Mouse (Mus musculus): Measurements from ENCODE around the gene Ptp4a2. TPM values are rescaled to one million over a fixed set of nuclear protein-coding genes. Genes with fewer than 3 reads are reported as not detected.

Gene Ptp4a2
- polyA plus RNA-seq, 1 experiment: 598 TPM

- no peak overlapping the region for H3K4me3 ChIP-seq (ENCODE audit: insufficient read depth, low read length)
- TF ChIP-seq CTCF (IDR thresholded peaks at IDR 0.05; ENCODE audit: borderline replicate concordance, insufficient read depth, low read length): no peak
- no peak for TF ChIP-seq POLR2A (IDR thresholded peaks at IDR 0.05; ENCODE audit: low read depth, low read length)
- peaks cover 2% of the 10 kb centered on the region; the same call in 1 of the 2 replicates for H3K4me1 ChIP-seq (ENCODE audit: control insufficient read depth, insufficient read depth, low read length)
- no peak overlapping the region for H3K27ac ChIP-seq (ENCODE audit: insufficient read depth, low read length)
These were observed 23.6 kb downstream of the Ptp4a2 start for GRCm38 (mm10) chr4:129834581-129834980.

- no peak overlapping the region for H3K4me3 ChIP-seq (ENCODE audit: insufficient read depth, low read length)
These were observed 24.3 kb downstream of the Ptp4a2 start for GRCm38 (mm10) chr4:129835296-129835695.

GRCm38 (mm10) chr4:129839866-129840555, 29.0 kb downstream of the Ptp4a2 start:
- H3K4me1 ChIP-seq (ENCODE audit: control insufficient read depth, insufficient read depth, low read length): peaks cover 2% of the 10 kb centered on the region; the same call in 1 of the 2 replicates
- no peak overlapping the region for H3K27ac ChIP-seq (ENCODE audit: insufficient read depth, low read length)
- H3K4me3 ChIP-seq (ENCODE audit: insufficient read depth, low read length): no peak overlapping the region
- TF ChIP-seq POLR2A (IDR thresholded peaks at IDR 0.05; ENCODE audit: low read depth, low read length) (no peak), CTCF (IDR thresholded peaks at IDR 0.05; ENCODE audit: borderline replicate concordance, insufficient read depth, low read length) (no peak)

More at GRCm38 (mm10) chr4:129835296-129835695, 24.3 kb downstream of the Ptp4a2 start:
- H3K4me1 ChIP-seq (ENCODE audit: control insufficient read depth, insufficient read depth, low read length): peaks cover 2% of the 10 kb centered on the region; the same call in 1 of the 2 replicates
- H3K27ac ChIP-seq (ENCODE audit: insufficient read depth, low read length): no peak overlapping the region
- no peak for TF ChIP-seq POLR2A (IDR thresholded peaks at IDR 0.05; ENCODE audit: low read depth, low read length)
- no peak for TF ChIP-seq CTCF (IDR thresholded peaks at IDR 0.05; ENCODE audit: borderline replicate concordance, insufficient read depth, low read length)

GRCm38 (mm10) chr4:129846823-129847222, 35.8 kb downstream of the Ptp4a2 start:
- H3K4me3 ChIP-seq (ENCODE audit: insufficient read depth, low read length): no peak overlapping the region

GRCm38 (mm10) chr4:129850491-129850890, 39.5 kb downstream of the Ptp4a2 start:
- 0 out of 2 replicates have a peak, but pooled peaks cover 5% of the 10 kb centered on the region for H3K4me1 ChIP-seq (ENCODE audit: control insufficient read depth, insufficient read depth, low read length)
- no peak overlapping the region for H3K27ac ChIP-seq (ENCODE audit: insufficient read depth, low read length)
- TF ChIP-seq CTCF (IDR thresholded peaks at IDR 0.05; ENCODE audit: borderline replicate concordance, insufficient read depth, low read length) (no peak), POLR2A (IDR thresholded peaks at IDR 0.05; ENCODE audit: low read depth, low read length) (no peak)
- H3K4me3 ChIP-seq (ENCODE audit: insufficient read depth, low read length): no peak overlapping the region

More at GRCm38 (mm10) chr4:129846823-129847222, 35.8 kb downstream of the Ptp4a2 start:
- Histone ChIP-seq H3K4me1 (ENCODE audit: control insufficient read depth, insufficient read depth, low read length) (no peaks in the 10 kb centered on the region), H3K27ac (ENCODE audit: insufficient read depth, low read length) (no peak overlapping the region)
- TF ChIP-seq CTCF (IDR thresholded peaks at IDR 0.05; ENCODE audit: borderline replicate concordance, insufficient read depth, low read length) (no peak), POLR2A (IDR thresholded peaks at IDR 0.05; ENCODE audit: low read depth, low read length) (no peak)

- TF ChIP-seq CTCF (IDR thresholded peaks at IDR 0.05; ENCODE audit: borderline replicate concordance, insufficient read depth, low read length) (no peak), POLR2A (IDR thresholded peaks at IDR 0.05; ENCODE audit: low read depth, low read length) (no peak)
- Histone ChIP-seq H3K4me3 (ENCODE audit: insufficient read depth, low read length) (no peak overlapping the region), H3K27ac (ENCODE audit: insufficient read depth, low read length) (no peak overlapping the region), H3K4me1 (ENCODE audit: control insufficient read depth, insufficient read depth, low read length) (0 out of 2 replicates have a peak, but pooled peaks cover 5% of the 10 kb centered on the region)
These were observed 40.8 kb downstream of the Ptp4a2 start for GRCm38 (mm10) chr4:129851861-129852260.

GRCm38 (mm10) chr4:129853053-129853452, 42.0 kb downstream of the Ptp4a2 start:
- H3K4me3 ChIP-seq (ENCODE audit: insufficient read depth, low read length): no peak overlapping the region
- no peak for TF ChIP-seq POLR2A (IDR thresholded peaks at IDR 0.05; ENCODE audit: low read depth, low read length)
- no peak for TF ChIP-seq CTCF (IDR thresholded peaks at IDR 0.05; ENCODE audit: borderline replicate concordance, insufficient read depth, low read length)
- H3K27ac ChIP-seq (ENCODE audit: insufficient read depth, low read length): no peak overlapping the region
- H3K4me1 ChIP-seq (ENCODE audit: control insufficient read depth, insufficient read depth, low read length): 0 out of 2 replicates have a peak, but pooled peaks cover 5% of the 10 kb centered on the region

GRCm38 (mm10) chr4:129853996-129854395, 43.0 kb downstream of the Ptp4a2 start:
- Histone ChIP-seq H3K4me3 (ENCODE audit: insufficient read depth, low read length) (no peak overlapping the region), H3K27ac (ENCODE audit: insufficient read depth, low read length) (no peak overlapping the region), H3K4me1 (ENCODE audit: control insufficient read depth, insufficient read depth, low read length) (0 out of 2 replicates have a peak, but pooled peaks cover 5% of the 10 kb centered on the region)
- TF ChIP-seq POLR2A (IDR thresholded peaks at IDR 0.05; ENCODE audit: low read depth, low read length) (no peak), CTCF (IDR thresholded peaks at IDR 0.05; ENCODE audit: borderline replicate concordance, insufficient read depth, low read length) (no peak)

GRCm38 (mm10) chr4:129854615-129855014, 43.6 kb downstream of the Ptp4a2 start:
- H3K4me1 ChIP-seq (ENCODE audit: control insufficient read depth, insufficient read depth, low read length): 0 out of 2 replicates have a peak, but pooled peaks cover 5% of the 10 kb centered on the region
- H3K4me3 ChIP-seq (ENCODE audit: insufficient read depth, low read length): no peak overlapping the region
- no peak overlapping the region for H3K27ac ChIP-seq (ENCODE audit: insufficient read depth, low read length)
- TF ChIP-seq CTCF (IDR thresholded peaks at IDR 0.05; ENCODE audit: borderline replicate concordance, insufficient read depth, low read length) (no peak), POLR2A (IDR thresholded peaks at IDR 0.05; ENCODE audit: low read depth, low read length) (no peak)

All from embryonic fibroblast, embryonic 13.5 days (primary cell).